ENCODE assay signal across 12 mouse cellular contexts in the genomic region with DNA sequence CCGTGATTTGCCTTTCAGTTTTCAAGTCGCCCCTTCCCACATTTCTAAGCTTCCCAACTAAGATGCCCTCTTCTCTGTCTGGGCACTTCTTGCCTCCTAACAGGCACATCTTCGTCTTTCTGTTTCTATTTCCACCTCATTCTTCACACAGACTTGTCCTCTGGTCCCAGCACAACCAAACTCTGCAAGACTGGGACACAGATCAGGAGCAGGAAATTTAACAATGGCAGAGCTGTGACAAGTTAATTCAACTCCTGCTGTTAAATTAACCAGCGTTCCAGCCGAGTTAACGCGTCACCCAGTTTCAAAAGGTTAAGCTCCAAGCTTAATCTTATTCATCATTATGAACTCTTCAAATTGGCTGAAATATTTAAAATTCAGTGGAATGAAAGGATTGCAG.
DNase-seq lines count a peak whose midpoint lies in the region; TF ChIP-seq lines count a peak whose summit lies in the region.
"Had no signal": no experiment of that assay in that cellular context is flagged by ENCODE, and none has a peak within 500 bp of the region (broad histone marks: within the 10 kb centered on the region; RNA-seq: fewer than 3 reads in every experiment).

No protein-coding gene starts in this region.

- TF ChIP-seq POLR2A in brain, embryonic 14.5 days (IDR thresholded peaks at IDR 0.05; ENCODE audit: borderline replicate concordance, extremely low read depth, insufficient read depth, insufficient read length, poor library complexity, severe bottlenecking) = no peak

- peak; percentile 20 for DNase-seq in kidney, adult 9 months
- no peak for DNase-seq in kidney, adult 11 months
- peak; percentile 49 for DNase-seq in Muller cell, postnatal 12 days (ENCODE audit: inconsistent ontology term)
- peak; percentile 32 for DNase-seq in brain, embryonic 14.5 days (ENCODE audit: low read depth)
- peak; percentile 12 for DNase-seq in retina, postnatal 1 day
- no peak for DNase-seq in urinary bladder, postnatal 4 days (ENCODE audit: low spot score in 2 of 2)
- DNase-seq: adrenal gland, adult 8-10 months; adrenal gland, postnatal 36 days; cerebellum, adult 11 months; cerebellum, adult 8-10 months; gastrocnemius, postnatal 10 days; heart, adult 18-20 months had no signal

- TF ChIP-seq CTCF in brain, embryonic 14.5 days (IDR thresholded peaks at IDR 0.05; ENCODE audit: borderline replicate concordance, extremely low read depth, insufficient read depth, insufficient read length) = no peak

Comparison
In these comparisons a context has a peak if more than half of its experiments do, and no peak if none do; other contexts are left out.
1. DNase-seq: peak in kidney, adult 9 months (single experiment), Muller cell, postnatal 12 days (single experiment), brain, embryonic 14.5 days (single experiment) and retina, postnatal 1 day (single experiment); none in kidney, adult 11 months (single experiment) and urinary bladder, postnatal 4 days (0 of 2).